Mouse (Mus musculus): ENCODE measurements around the gene Mlst8.

DNA sequence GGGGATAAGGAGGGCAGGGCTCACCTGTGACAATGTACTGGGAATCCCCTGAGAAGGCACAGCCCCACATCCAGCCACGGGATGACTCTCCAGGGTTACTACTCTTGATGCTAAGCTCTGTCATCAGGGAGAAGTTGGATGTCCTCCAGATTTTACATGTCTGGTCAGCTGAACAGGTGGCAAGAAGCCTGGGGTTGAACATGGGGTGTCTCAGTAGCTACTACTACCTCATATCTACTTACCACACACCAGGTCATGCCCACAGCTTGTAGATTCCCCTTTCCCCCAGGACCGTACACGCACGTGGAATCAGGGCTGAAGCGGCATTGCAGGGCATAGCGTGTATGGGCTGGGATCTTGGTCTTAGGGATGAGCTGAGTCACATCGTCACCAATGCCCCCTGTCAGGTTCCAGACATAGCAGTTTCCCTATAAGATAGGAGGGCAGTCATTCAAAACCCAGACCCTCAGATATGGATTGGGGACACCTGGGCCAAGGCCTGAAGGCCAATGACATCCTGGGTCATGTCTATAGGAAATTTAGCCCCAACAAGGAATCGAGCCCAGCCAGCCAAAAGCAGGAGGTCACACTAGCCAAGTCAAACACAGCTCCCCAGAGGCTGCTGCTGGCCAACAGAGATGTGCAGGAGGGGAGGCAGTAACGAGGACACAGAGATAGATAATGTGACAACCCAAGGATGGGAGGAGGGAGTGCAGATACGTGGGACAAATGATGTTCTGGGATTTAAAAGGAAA is 2.7 kb downstream of the Mlst8 start:
- TF ChIP-seq CTCF (IDR thresholded peaks at IDR 0.05; ENCODE audit: low read depth) (no peak), EP300 (IDR thresholded peaks at IDR 0.05; ENCODE audit: low read depth) (no peak)

Data from liver, embryonic 14.5 days (tissue).